Mouse (Mus musculus) midbrain, postnatal 0 days (tissue): ENCODE measurements around the gene Paxx. TPM values are rescaled to one million over a fixed set of nuclear protein-coding genes. Genes with fewer than 3 reads are reported as not detected.

Source experiments
- ATAC-seq: fragments of 200-750 bp; cut with Nextera tagmentation; 2 replicates; pipeline ENCODE4 v1.8.0; 2017; ENCODE audit warnings: moderate number of reproducible peaks, mild to moderate bottlenecking, moderate TSS enrichment, moderate library complexity; ENCODE audit not compliant: low FRiP score
- DNase-seq: peaks from one replicate; pipeline ENCODE4 v3.0.0-alpha.2; 2015; ENCODE audit warnings: low spot score
- H3K27ac ChIP-seq: fragments of 300-500 bp; sonication (generic); 2 replicates; pipeline ENCODE4 v1.5.1; 2014; ENCODE audit warnings: low read depth, mild to moderate bottlenecking, low read length, mixed read lengths
- H3K27me3 ChIP-seq: fragments of 300-500 bp; sonication (generic); 2 replicates; pipeline ENCODE4 v1.6.1; 2014; ENCODE audit warnings: low read length, control low read depth, mixed read lengths; ENCODE audit not compliant: insufficient read depth
- H3K36me3 ChIP-seq: fragments of 300-500 bp; sonication (generic); 2 replicates; pipeline ENCODE4 v1.6.1; 2014; ENCODE audit warnings: low read length, control low read depth, mixed read lengths; ENCODE audit not compliant: insufficient read depth
- H3K4me1 ChIP-seq: fragments of 300-500 bp; sonication (generic); 2 replicates; pipeline ENCODE4 v1.6.1; 2014; ENCODE audit warnings: mild to moderate bottlenecking, control low read depth, antibody characterized with exemption, low read length, mixed read lengths; ENCODE audit not compliant: insufficient read depth
- H3K4me2 ChIP-seq: fragments of 300-500 bp; sonication (generic); 2 replicates; pipeline ENCODE4 v1.6.1; 2014; ENCODE audit warnings: low read depth, mild to moderate bottlenecking, low read length, mixed read lengths; ENCODE audit not compliant: poor library complexity, severe bottlenecking
- H3K4me3 ChIP-seq: fragments of 300-500 bp; sonication (generic); 2 replicates; pipeline ENCODE4 v1.5.1; 2014; ENCODE audit warnings: low read depth, mild to moderate bottlenecking, low read length, moderate library complexity
- H3K9ac ChIP-seq: fragments of 300-500 bp; sonication (generic); replicated peaks from 2 replicates; pipeline ENCODE4 v1.6.1; 2014; ENCODE audit warnings: mild to moderate bottlenecking, low read length, moderate library complexity, mixed read lengths; ENCODE audit not compliant: poor library complexity, severe bottlenecking
- H3K9me3 ChIP-seq: fragments of 300-500 bp; sonication (generic); 2 replicates; pipeline ENCODE4 v1.6.1; 2016; ENCODE audit warnings: low read length, control low read depth
- CTCF ChIP-seq: IDR thresholded peaks from 2 replicates; pipeline ENCODE4 v1.5.1; 2016; ENCODE audit warnings: antibody characterized with exemption, mild to moderate bottlenecking
- WGBS: fragments of 180-500 bp; shearing (Covaris S2); extraction: QIAGEN DNeasy Blood & Tissue Kit; methylation state at CpG from one replicate; pipeline ENCODE4 v1.1.7; 2014; 5-methylcytosine and 5-hydroxymethylcytosine counted together
- polyA plus RNA-seq: library from polyadenylated mRNA; unstranded; fragments of >200 nt; fragmentation: Nextera tagmentation; extraction: Ambion mirVana; gene quantifications from 2 replicates; pipeline ENCODE4 v1.2.1, GENCODE M21; 2015
- total RNA-seq: library from RNA; depleted of rRNA; stranded (reverse); fragments of >200 nt; gene quantifications from 2 replicates; pipeline ENCODE4 v1.2.3, GENCODE M21; 2014

Gene Paxx
- total and polyA plus RNA-seq, 2 experiments from 2014 or later, result 151 to 195 TPM

DNA sequence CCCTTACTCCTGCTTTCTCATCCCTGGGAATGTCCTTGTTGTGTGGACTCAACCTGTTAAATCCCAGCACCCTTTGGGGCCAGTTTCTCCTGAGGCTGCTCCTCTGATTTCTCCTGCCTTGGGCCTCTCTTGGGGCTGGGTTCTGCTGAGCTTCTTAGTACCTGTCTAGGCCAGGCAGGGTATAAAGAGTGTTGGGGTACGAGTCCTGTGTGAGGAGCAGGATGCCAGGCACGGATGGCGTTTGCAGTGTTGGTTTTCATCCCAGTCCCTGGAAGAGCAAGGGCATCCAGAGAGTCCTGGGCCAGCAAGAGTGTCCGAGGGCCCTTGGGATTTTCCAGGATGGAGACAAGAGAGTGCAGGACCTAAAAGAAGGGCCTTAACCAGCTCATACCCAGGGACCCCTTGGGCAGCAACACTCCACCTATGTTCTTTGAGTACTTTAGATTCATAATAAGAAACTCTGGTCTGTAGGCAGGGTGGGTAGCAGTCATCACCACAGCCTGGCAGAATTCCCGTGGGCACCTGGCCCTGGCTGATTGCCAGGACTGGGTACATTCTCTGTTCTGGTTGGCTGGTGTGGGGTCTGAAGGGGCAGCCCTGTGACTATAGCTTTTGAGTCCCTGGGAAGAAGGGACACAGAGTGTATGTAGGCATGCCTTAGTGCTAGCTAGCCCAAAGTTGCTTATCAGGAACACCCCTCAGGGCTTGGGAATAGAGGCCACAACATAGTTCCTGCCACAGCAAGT, 31.3 kb downstream of the Paxx start:
- Histone ChIP-seq H3K4me3 (peak overlapping the region; percentile 86), H3K4me2 (peak overlapping the region; percentile 69), H3K9ac (peak overlapping the region; percentile 93), H3K36me3 (peaks cover 20% of the 10 kb centered on the region), H3K27me3 (no peaks in the 10 kb centered on the region), H3K9me3 (no peaks in the 10 kb centered on the region), H3K4me1 (peaks cover 16% of the 10 kb centered on the region), H3K27ac (peak overlapping the region; percentile 86; the same call in 1 of the 2 replicates)
- TF ChIP-seq CTCF, result no peak
- DNase-seq (peak; percentile 6), ATAC-seq (no peak)
- WGBS, result 59% methylated on average over 5 of the region's 5 CpGs

- 1% methylated on average over 36 of the region's 89 CpGs for WGBS
- peak; percentile 92 for TF ChIP-seq CTCF
- peak within 1 kb of the TSS; percentile 86 for H3K4me3 ChIP-seq
- peak within 1 kb of the TSS; percentile 69 for H3K4me2 ChIP-seq
- peak within 1 kb of the TSS; percentile 93 for H3K9ac ChIP-seq
- H3K9me3 ChIP-seq, result no peaks in the 10 kb centered on the region
- peaks cover 16% of the 10 kb centered on the region for H3K4me1 ChIP-seq
- ATAC-seq (peak; percentile 90), DNase-seq (peak; percentile 96)
- H3K27ac ChIP-seq, result peak within 1 kb of the TSS; percentile 86
- peaks cover 11% of the 10 kb centered on the region for H3K36me3 ChIP-seq
- H3K27me3 ChIP-seq, result no peaks in the 10 kb centered on the region
These were observed 32.3 kb downstream of the Paxx start, which contains the start of gene Abca2 for GRCm38 (mm10) chr2:25428442-25429236. Abca2 (plus strand) TSS chr2:25428703.

GRCm38 (mm10) chr2:25427256-25427655, 33.6 kb downstream of the Paxx start:
- Histone ChIP-seq H3K4me2 (no peak overlapping the region), H3K27me3 (no peaks in the 10 kb centered on the region), H3K27ac (no peak overlapping the region), H3K9me3 (no peaks in the 10 kb centered on the region), H3K9ac (no peak overlapping the region), H3K4me3 (no peak overlapping the region), H3K36me3 (no peaks in the 10 kb centered on the region), H3K4me1 (peaks cover 16% of the 10 kb centered on the region)
- 85% methylated on average over 5 of the region's 5 CpGs for WGBS
- no peak for TF ChIP-seq CTCF
- ATAC-seq (no peak), DNase-seq (no peak)

DNA sequence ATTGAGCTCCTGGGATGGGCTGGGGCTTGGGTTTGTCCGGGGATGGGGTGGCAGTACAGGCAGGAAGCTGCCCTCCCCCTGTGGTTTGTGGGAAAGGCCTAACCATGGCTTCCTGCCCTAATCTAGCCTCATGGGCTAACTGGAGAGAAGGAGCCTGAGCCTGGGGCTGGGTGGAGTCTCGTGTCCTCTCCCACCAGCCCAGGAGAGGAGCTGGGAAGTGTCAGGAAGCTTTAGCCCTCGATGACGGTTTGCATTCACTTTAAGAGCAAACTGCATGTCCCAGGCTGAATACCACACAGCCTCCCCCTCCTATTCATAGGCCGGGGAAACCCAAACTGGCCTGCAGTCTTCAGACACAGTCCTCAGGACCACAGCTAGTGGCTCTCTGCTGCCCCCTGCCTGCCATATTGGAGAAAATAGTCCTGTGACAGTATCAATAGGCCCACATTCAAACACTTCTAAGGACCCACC, 34.1 kb downstream of the Paxx start:
- no peak overlapping the region for H3K4me3 ChIP-seq
- H3K27me3 ChIP-seq, result no peaks in the 10 kb centered on the region
- ATAC-seq (no peak), DNase-seq (peak; percentile 89)
- 29% methylated on average over 5 of the region's 5 CpGs for WGBS
- no peak overlapping the region for H3K9ac ChIP-seq
- no peak overlapping the region for H3K4me2 ChIP-seq
- no peaks in the 10 kb centered on the region for H3K9me3 ChIP-seq
- no peaks in the 10 kb centered on the region for H3K36me3 ChIP-seq
- no peak overlapping the region for H3K27ac ChIP-seq
- peaks cover 16% of the 10 kb centered on the region for H3K4me1 ChIP-seq
- peak; percentile 95 for TF ChIP-seq CTCF

- Histone ChIP-seq H3K36me3 (no peaks in the 10 kb centered on the region), H3K9ac (no peak overlapping the region), H3K4me2 (no peak overlapping the region), H3K4me3 (no peak overlapping the region), H3K27me3 (no peaks in the 10 kb centered on the region), H3K9me3 (no peaks in the 10 kb centered on the region), H3K27ac (no peak overlapping the region), H3K4me1 (peaks cover 8% of the 10 kb centered on the region)
- no peak for TF ChIP-seq CTCF
- 52% methylated on average over 27 of the region's 27 CpGs for WGBS
- no peak for DNase-seq
- ATAC-seq, result no peak
These were observed 35.4 kb downstream of the Paxx start for GRCm38 (mm10) chr2:25425481-25425880.

DNA sequence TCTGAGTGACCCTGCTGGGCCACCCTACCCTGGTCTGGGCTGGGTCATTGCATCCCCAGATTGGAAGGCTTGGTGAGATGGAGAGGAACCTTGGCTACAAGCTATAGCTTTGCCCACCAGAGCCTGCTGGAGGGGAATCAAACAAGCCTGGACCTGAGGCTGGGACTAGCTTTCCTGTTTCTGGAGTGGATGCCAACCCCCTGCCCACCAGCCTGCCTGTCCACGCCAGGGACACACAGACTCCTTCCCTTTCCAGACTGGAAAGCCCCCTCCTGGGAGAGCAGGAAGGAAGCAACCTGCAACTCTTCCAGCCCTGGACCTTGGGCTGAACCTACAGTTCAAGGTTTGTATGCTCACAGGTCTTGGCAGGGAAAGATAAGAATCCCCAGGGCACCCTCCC, 37.3 kb downstream of the Paxx start:
- DNase-seq (no peak), ATAC-seq (no peak)
- H3K4me1 ChIP-seq, result no peaks in the 10 kb centered on the region
- no peak for TF ChIP-seq CTCF
- H3K27ac ChIP-seq, result no peak overlapping the region
- H3K27me3 ChIP-seq, result no peaks in the 10 kb centered on the region
- no peak overlapping the region for H3K4me3 ChIP-seq
- WGBS, result 79% methylated on average over 1 of the region's 1 CpGs
- no peaks in the 10 kb centered on the region for H3K36me3 ChIP-seq
- no peak overlapping the region for H3K4me2 ChIP-seq
- H3K9ac ChIP-seq, result no peak overlapping the region
- H3K9me3 ChIP-seq, result no peaks in the 10 kb centered on the region
